Mouse (Mus musculus): ENCODE results near the gene Lsm7.
"Not testable (repeated sequence)": the region's sequence is repeated elsewhere in the genome, so short reads cannot be mapped to it uniquely, and the experiment has no call there.

DNA sequence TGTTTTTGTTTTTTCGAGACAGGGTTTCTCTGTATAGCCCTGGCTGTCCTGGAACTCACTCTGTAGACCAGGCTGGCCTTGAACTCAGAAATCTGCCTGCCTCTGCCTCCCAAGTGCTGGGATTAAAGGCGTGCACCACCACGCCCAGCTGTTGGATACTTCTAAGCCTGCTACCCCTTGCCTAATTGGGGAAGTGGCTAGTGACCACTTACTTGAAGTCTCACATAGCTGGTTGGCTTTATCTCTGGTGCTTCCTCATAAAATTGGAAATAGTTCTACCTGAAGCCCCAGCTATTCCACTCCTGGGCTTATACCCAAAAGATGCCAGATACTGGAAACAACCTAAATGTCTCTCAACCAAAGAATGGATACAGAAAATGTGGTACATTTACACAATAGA is 38.7 kb downstream of the Lsm7 start:
- not testable (repeated sequence) for TF ChIP-seq POLR2A (IDR thresholded peaks at IDR 0.05; ENCODE audit: low read depth, low read length); CTCF (IDR thresholded peaks at IDR 0.05; ENCODE audit: borderline replicate concordance, insufficient read depth, low read length)
